Mouse (Mus musculus) intestine, postnatal 0 days (tissue): ENCODE results near the gene Cacna1c. TPM values are rescaled to one million over a fixed set of nuclear protein-coding genes. Genes with fewer than 3 reads are reported as not detected.

Source experiments
- ATAC-seq: fragments of 200-750 bp; cut with Nextera tagmentation; 2 replicates; pipeline ENCODE4 v1.8.0; 2017; ENCODE audit warnings: mild to moderate bottlenecking, moderate TSS enrichment, moderate library complexity
- H3K27ac ChIP-seq: fragments of 300-500 bp; sonication (generic); 2 replicates; pipeline ENCODE4 v1.5.1; 2014; ENCODE audit warnings: mild to moderate bottlenecking, low read depth, low read length, moderate library complexity
- H3K27me3 ChIP-seq: fragments of 300-500 bp; sonication (generic); replicated peaks from 2 replicates; pipeline ENCODE4 v1.6.1; 2014; ENCODE audit warnings: low read length, mixed read lengths; ENCODE audit not compliant: control insufficient read depth, insufficient read depth
- H3K36me3 ChIP-seq: fragments of 300-500 bp; sonication (generic); 2 replicates; pipeline ENCODE4 v1.6.1; 2014; ENCODE audit warnings: mild to moderate bottlenecking, moderate library complexity; ENCODE audit not compliant: control insufficient read depth, insufficient read depth
- H3K4me1 ChIP-seq: fragments of 300-500 bp; sonication (generic); replicated peaks from 2 replicates; pipeline ENCODE4 v1.6.1; 2014; ENCODE audit warnings: antibody characterized with exemption, low read length, mixed read lengths; ENCODE audit not compliant: control insufficient read depth, insufficient read depth
- H3K4me2 ChIP-seq: fragments of 300-500 bp; sonication (generic); replicated peaks from 2 replicates; pipeline ENCODE4 v1.6.1; 2014; ENCODE audit warnings: low read depth, mild to moderate bottlenecking, moderate library complexity
- H3K4me3 ChIP-seq: fragments of 300-500 bp; sonication (generic); 2 replicates; pipeline ENCODE4 v1.5.1; 2014; ENCODE audit warnings: low read depth, low read length
- H3K9ac ChIP-seq: fragments of 300-500 bp; sonication (generic); 2 replicates; pipeline ENCODE4 v1.6.1; 2014; ENCODE audit warnings: mild to moderate bottlenecking, low read depth, low read length
- H3K9me3 ChIP-seq: fragments of 300-500 bp; sonication (generic); 2 replicates; pipeline ENCODE4 v1.6.1; 2016; ENCODE audit warnings: mixed run types; ENCODE audit not compliant: control insufficient read depth
- CTCF ChIP-seq: sonication (generic); IDR thresholded peaks from 2 replicates; pipeline ENCODE4 v1.5.1; 2016; ENCODE audit warnings: low read depth, mild to moderate bottlenecking, control low read depth, antibody characterized with exemption, moderate library complexity
- WGBS: fragments of 180-500 bp; shearing (Covaris S2); extraction: QIAGEN DNeasy Blood & Tissue Kit; methylation state at CpG from one replicate; pipeline ENCODE4 v1.1.7; 2014; 5-methylcytosine and 5-hydroxymethylcytosine counted together
- polyA plus RNA-seq: library from polyadenylated mRNA; unstranded; fragments of >200 nt; fragmentation: Nextera tagmentation; extraction: Ambion mirVana; gene quantifications from 2 replicates; pipeline ENCODE4 v1.2.1, GENCODE M21; 2015

The Cacna1c gene
- polyA plus RNA-seq, 1 experiment from 2014 or later, result 1.2 TPM

DNA sequence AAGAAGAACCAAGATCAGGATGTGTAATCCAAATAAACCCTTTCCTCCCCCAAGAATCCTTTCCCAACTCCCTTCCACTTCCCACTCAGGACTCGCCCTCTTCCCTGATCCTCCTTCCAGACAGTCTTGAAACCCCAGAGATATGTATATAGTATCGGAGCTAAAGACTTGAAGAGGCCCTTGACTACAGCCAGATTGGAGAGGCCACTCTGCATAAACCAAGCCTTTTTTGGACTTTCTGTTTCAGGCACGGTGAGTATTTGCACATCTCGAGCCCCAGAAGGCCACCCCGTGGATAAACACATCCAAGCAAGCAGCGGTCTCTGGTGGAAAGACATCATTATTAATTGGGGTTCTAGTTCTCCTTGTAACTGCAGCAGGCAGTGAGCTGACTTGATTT is 249.6 kb downstream of the Cacna1c start:
- Histone ChIP-seq H3K27ac (no peak overlapping the region), H3K27me3 (no peaks in the 10 kb centered on the region), H3K36me3 (no peaks in the 10 kb centered on the region), H3K4me3 (no peak overlapping the region), H3K4me1 (no peaks in the 10 kb centered on the region), H3K9me3 (no peaks in the 10 kb centered on the region), H3K9ac (no peak overlapping the region), H3K4me2 (no peak overlapping the region)
- WGBS, result 56% methylated on average over 6 of the region's 6 CpGs
- peak; percentile 26 for TF ChIP-seq CTCF
- ATAC-seq, result no peak

DNA sequence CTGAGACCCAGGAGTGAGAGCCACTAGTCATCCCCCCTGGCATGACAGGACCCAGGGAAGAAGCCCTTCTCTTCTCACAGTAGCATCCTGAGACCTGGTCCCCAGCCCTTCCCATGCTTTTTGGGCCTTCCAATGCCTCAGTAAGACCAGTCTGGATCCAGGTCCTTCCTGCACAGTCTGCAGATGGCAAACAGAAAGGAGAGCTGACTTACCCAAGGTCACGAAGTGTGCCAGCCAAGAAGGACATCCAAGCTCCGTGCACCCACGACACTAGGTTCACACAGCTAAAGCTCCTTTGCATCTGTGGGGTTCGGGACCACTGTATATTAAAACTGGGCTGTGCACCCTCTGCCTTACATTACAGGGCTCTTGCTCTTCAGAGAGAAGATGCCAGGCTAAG is 252.1 kb downstream of the Cacna1c start:
- H3K27me3 ChIP-seq, result no peaks in the 10 kb centered on the region
- no peak for ATAC-seq
- 89% methylated on average over 4 of the region's 4 CpGs for WGBS

DNA sequence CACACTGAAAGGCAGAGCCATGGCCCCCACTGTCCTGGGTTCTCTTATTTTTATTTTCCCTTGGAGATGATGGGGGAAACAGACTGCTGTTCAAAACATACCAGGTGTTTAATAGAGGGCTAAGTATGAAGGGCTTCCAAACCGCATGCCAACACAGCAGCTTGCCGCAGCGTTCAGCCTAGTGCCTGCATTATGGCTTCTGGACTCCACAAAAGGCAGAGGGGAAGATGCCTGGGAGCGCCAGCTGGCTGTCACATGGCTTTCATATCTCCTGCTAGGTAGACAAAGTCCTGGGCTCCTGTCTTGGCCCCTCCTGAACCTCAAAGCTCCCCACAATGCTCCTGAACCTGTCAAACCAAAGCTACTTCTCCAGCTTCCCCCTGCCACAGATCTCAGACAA is 254.4 kb downstream of the Cacna1c start:
- H3K27ac ChIP-seq, result no peak overlapping the region
- no peak overlapping the region for H3K4me2 ChIP-seq
- no peak for ATAC-seq
- H3K4me1 ChIP-seq, result no peaks in the 10 kb centered on the region
- no peak overlapping the region for H3K4me3 ChIP-seq
- no peak overlapping the region for H3K9ac ChIP-seq
- WGBS, result 72% methylated on average over 4 of the region's 4 CpGs
- no peak for TF ChIP-seq CTCF
- no peaks in the 10 kb centered on the region for H3K9me3 ChIP-seq
- no peaks in the 10 kb centered on the region for H3K36me3 ChIP-seq
- no peaks in the 10 kb centered on the region for H3K27me3 ChIP-seq

More for the DNA sequence above, 252.1 kb downstream of the Cacna1c start:
- Histone ChIP-seq H3K9ac (no peak overlapping the region), H3K36me3 (no peaks in the 10 kb centered on the region), H3K9me3 (no peaks in the 10 kb centered on the region), H3K27ac (no peak overlapping the region), H3K4me1 (no peaks in the 10 kb centered on the region), H3K4me2 (no peak overlapping the region), H3K4me3 (no peak overlapping the region)
- no peak for TF ChIP-seq CTCF

DNA sequence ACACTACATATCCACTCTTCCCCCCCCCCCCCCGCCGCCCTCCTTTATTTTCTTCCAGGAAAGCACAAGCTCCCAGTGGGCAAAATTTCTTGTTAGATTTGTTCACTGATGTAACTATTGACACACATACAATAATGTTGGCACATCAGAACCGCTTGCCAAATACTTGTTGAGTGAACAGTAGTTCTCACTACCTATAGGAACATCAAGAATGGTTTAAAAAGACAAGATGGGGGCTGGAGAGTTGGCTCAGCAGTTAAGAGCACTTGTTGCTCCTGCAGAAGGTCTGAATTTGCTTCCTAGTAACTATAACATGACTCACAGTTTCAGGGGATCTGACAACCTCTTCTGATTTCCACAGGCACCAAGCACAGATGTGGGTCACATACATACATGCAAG is 255.2 kb downstream of the Cacna1c start:
- Histone ChIP-seq H3K27ac (no peak overlapping the region), H3K27me3 (no peaks in the 10 kb centered on the region), H3K9me3 (no peaks in the 10 kb centered on the region), H3K4me1 (no peaks in the 10 kb centered on the region), H3K4me2 (no peak overlapping the region), H3K4me3 (no peak overlapping the region), H3K9ac (no peak overlapping the region), H3K36me3 (no peaks in the 10 kb centered on the region)
- TF ChIP-seq CTCF, result no peak
- ATAC-seq, result no peak
- WGBS, result 95% methylated on average over 3 of the region's 3 CpGs

DNA sequence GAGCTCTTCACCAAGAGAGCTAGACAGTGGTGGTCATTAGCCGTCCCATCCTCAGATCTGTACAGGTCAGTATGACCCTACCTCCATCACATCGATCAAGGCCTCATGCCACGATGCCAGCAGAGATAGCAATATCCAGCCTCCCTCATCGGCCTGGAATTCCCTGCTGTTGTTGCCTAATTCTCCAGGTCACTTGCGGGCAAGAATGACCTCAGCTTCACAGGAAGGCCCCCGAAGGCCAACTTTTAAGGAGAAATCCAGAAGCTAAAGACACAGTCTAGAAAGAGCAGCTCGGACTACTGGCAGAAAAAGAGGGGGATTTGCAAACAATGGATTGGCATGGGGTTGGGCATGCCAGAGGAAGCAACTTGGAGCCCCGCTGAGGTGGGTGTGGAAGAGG is 256.6 kb downstream of the Cacna1c start:
- no peaks in the 10 kb centered on the region for H3K9me3 ChIP-seq
- no peak for TF ChIP-seq CTCF
- no peaks in the 10 kb centered on the region for H3K36me3 ChIP-seq
- H3K27me3 ChIP-seq, result no peaks in the 10 kb centered on the region
- H3K4me2 ChIP-seq, result no peak overlapping the region
- no peaks in the 10 kb centered on the region for H3K4me1 ChIP-seq
- no peak overlapping the region for H3K27ac ChIP-seq
- no peak overlapping the region for H3K4me3 ChIP-seq
- ATAC-seq, result no peak
- WGBS, result 91% methylated on average over 8 of the region's 8 CpGs
- H3K9ac ChIP-seq, result no peak overlapping the region

DNA sequence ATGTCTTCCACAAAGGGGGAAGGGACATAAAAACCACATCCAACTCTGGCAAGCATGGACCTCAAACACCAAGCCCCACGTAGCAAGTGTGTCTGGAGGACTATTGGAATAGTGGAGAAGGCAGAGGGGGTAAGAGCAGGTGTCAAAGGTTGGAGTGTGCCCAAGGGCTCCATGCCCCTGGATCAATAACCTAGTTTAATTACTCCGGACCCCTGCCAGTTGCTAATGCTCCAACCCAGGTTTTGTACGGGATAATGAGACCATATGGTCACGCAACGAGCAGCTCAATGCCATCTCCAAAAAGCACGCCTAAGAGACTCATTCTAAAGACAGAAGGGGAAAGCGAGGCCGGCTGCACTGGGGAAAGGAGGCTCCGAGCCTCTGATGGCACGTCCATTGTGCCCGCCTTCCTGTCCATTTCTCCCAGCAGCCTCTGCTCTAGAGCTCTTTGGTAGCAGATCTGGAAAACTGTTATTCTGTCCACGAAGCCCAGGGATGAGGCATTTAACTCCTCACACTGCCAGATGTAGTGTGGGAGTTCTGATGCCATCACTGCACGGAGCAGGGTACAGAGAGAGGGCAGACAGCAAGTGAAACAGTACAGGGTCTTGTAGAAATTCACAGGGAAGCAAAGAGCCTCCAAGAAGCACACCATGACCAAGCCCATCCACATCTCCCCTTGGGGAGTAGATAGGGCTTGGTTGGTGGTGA is 257.7 kb downstream of the Cacna1c start:
- no peaks in the 10 kb centered on the region for H3K9me3 ChIP-seq
- no peak overlapping the region for H3K4me3 ChIP-seq
- no peaks in the 10 kb centered on the region for H3K36me3 ChIP-seq
- ATAC-seq, result no peak
- no peak overlapping the region for H3K27ac ChIP-seq
- H3K4me1 ChIP-seq, result no peaks in the 10 kb centered on the region
- no peaks in the 10 kb centered on the region for H3K27me3 ChIP-seq
- TF ChIP-seq CTCF, result no peak
- no peak overlapping the region for H3K4me2 ChIP-seq
- H3K9ac ChIP-seq, result no peak overlapping the region
- WGBS, result 83% methylated on average over 13 of the region's 13 CpGs
